In the genomic region with DNA sequence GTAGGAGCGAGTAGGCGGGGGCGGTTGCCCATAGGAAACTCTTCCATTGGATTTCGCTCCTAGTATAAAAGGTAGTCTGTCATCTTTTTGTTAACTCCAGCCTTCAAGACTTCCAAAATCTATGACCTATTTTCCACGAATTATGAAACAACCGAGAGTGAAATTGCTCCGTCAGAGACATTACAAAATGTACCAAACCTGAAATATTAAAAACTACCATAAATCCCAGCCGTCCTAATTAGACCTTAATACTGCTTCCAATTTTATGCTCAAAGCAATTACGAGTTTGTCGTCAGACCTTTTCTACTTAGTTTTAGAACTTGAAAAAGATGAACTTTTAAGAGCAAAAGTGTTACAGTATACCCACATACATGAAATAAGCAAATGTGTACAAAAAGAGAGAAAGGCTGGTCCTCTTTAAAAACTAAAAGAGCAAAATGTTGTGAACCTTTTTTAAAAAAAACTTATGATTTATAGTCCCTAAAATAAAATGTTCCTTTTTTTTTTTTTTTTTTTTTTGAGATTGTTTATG, we compare ENCODE assay signal across 8 mouse cellular contexts. TPM values are rescaled to one million over a fixed set of nuclear protein-coding genes. Genes with fewer than 3 reads are reported as not detected.
A peak's percentile ranks its signal among the peaks of the same experiment; 100 is the strongest.
DNase-seq lines count a peak whose midpoint lies in the region; ATAC-seq and TF ChIP-seq lines count a peak whose summit lies in the region.

No protein-coding gene starts in this region.

- 10% methylated on average over 10 of the region's 10 CpGs for WGBS in lung, embryonic 14.5 days
- 10% methylated on average over 10 of the region's 10 CpGs for WGBS in forebrain, embryonic 14.5 days
- 12% methylated on average over 10 of the region's 10 CpGs for WGBS in limb, embryonic 12.5 days
- WGBS in neural tube, embryonic 15.5 days = 12% methylated on average over 10 of the region's 10 CpGs

- no peaks in the 10 kb centered on the region for H3K27me3 ChIP-seq in lung, embryonic 14.5 days (ENCODE audit: insufficient read depth, low read length)
- no peaks in the 10 kb centered on the region for H3K27me3 ChIP-seq in forebrain, embryonic 14.5 days (replicated peaks; ENCODE audit: control insufficient read depth, insufficient read depth, low read length)
- H3K27me3 ChIP-seq in limb, embryonic 12.5 days = no peaks in the 10 kb centered on the region
- H3K27me3 ChIP-seq in neural tube, embryonic 15.5 days (replicated peaks) = no peaks in the 10 kb centered on the region

- ATAC-seq in lung, embryonic 14.5 days (ENCODE audit: insufficient read depth) = no peak
- no peak for ATAC-seq in forebrain, embryonic 14.5 days
- ATAC-seq in limb, embryonic 12.5 days (ENCODE audit: insufficient number of reproducible peaks, insufficient read depth, low FRiP score, low TSS enrichment, low read depth) = no peak
- no peak for ATAC-seq in neural tube, embryonic 15.5 days (ENCODE audit: low FRiP score)

- peak overlapping the region; percentile 96 for H3K4me3 ChIP-seq in lung, embryonic 14.5 days (ENCODE audit: low read depth, low read length)
- H3K4me3 ChIP-seq in forebrain, embryonic 14.5 days (ENCODE audit: low read depth, low read length) = peak overlapping the region; percentile 96
- H3K4me3 ChIP-seq in limb, embryonic 12.5 days (replicated peaks) = peak overlapping the region; percentile 88
- peak overlapping the region; percentile 69 for H3K4me3 ChIP-seq in neural tube, embryonic 15.5 days (replicated peaks)

- no peaks in the 10 kb centered on the region for H3K9me3 ChIP-seq in lung, embryonic 14.5 days (ENCODE audit: low read depth, low read length)
- no peaks in the 10 kb centered on the region for H3K9me3 ChIP-seq in forebrain, embryonic 14.5 days (replicated peaks; ENCODE audit: control insufficient read depth, low read length)
- H3K9me3 ChIP-seq in limb, embryonic 12.5 days = no peaks in the 10 kb centered on the region
- no peaks in the 10 kb centered on the region for H3K9me3 ChIP-seq in neural tube, embryonic 15.5 days (replicated peaks)

- no peak for TF ChIP-seq CTCF in lung, embryonic 14.5 days (IDR thresholded peaks at IDR 0.05; ENCODE audit: low read depth)

- no peak overlapping the region for H3K27ac ChIP-seq in lung, embryonic 14.5 days (ENCODE audit: low read depth)
- no peak overlapping the region for H3K27ac ChIP-seq in forebrain, embryonic 14.5 days (ENCODE audit: low read depth, low read length)
- H3K27ac ChIP-seq in limb, embryonic 12.5 days = no peak overlapping the region; the same call in 1 of the 2 replicates
- H3K27ac ChIP-seq in neural tube, embryonic 15.5 days (replicated peaks) = no peak overlapping the region

- no peaks in the 10 kb centered on the region for H3K4me1 ChIP-seq in lung, embryonic 14.5 days (ENCODE audit: insufficient read depth)
- peaks cover 13% of the 10 kb centered on the region for H3K4me1 ChIP-seq in forebrain, embryonic 14.5 days (ENCODE audit: control insufficient read depth, insufficient read depth, low read length)
- H3K4me1 ChIP-seq in limb, embryonic 12.5 days (replicated peaks) = peaks cover 17% of the 10 kb centered on the region
- peaks cover 27% of the 10 kb centered on the region for H3K4me1 ChIP-seq in neural tube, embryonic 15.5 days

- DNase-seq in lung, embryonic 14.5 days = no peak
- DNase-seq in lung, postnatal 36 days = no peak
- no peak for DNase-seq in forebrain, embryonic 14.5 days (ENCODE audit: low spot score)
- no peak for DNase-seq in right cerebral cortex, postnatal 10 days (ENCODE audit: low spot score in 2 of 2)
- no peak for DNase-seq in Muller cell, postnatal 12 days (ENCODE audit: inconsistent ontology term)
- no peak for DNase-seq in left cerebral cortex, postnatal 25 days (ENCODE audit: low spot score in 2 of 2)

- peak overlapping the region; percentile 98 for H3K4me2 ChIP-seq in lung, embryonic 14.5 days
- H3K4me2 ChIP-seq in forebrain, embryonic 14.5 days (ENCODE audit: low read length) = peak overlapping the region; percentile 58
- H3K4me2 ChIP-seq in limb, embryonic 12.5 days = peak overlapping the region; percentile 92
- peak overlapping the region; percentile 82 for H3K4me2 ChIP-seq in neural tube, embryonic 15.5 days

- peaks cover 8% of the 10 kb centered on the region for H3K36me3 ChIP-seq in lung, embryonic 14.5 days (ENCODE audit: insufficient read depth)
- H3K36me3 ChIP-seq in forebrain, embryonic 14.5 days (ENCODE audit: control insufficient read depth, insufficient read depth, low read length) = peaks cover 19% of the 10 kb centered on the region
- peaks cover 15% of the 10 kb centered on the region for H3K36me3 ChIP-seq in limb, embryonic 12.5 days
- H3K36me3 ChIP-seq in neural tube, embryonic 15.5 days = peaks cover 15% of the 10 kb centered on the region

- H3K9ac ChIP-seq in lung, embryonic 14.5 days = no peak overlapping the region; the same call in 1 of the 2 replicates
- no peak overlapping the region for H3K9ac ChIP-seq in forebrain, embryonic 14.5 days (ENCODE audit: low read length)
- no peak overlapping the region; the same call in 1 of the 2 replicates for H3K9ac ChIP-seq in limb, embryonic 12.5 days (replicated peaks)
- H3K9ac ChIP-seq in neural tube, embryonic 15.5 days (replicated peaks) = no peak overlapping the region

- intact Hi-C loops in left cerebral cortex, postnatal 25 days (cut with DNase I) = no loop called here

RNA-seq across cellular contexts. Expression of gene Fbxl20, which starts 0.5 kb away (rescaled TPM):
- 9.6 and 17.3 TPM in 2 replicates for polyA plus RNA-seq in lung, embryonic 14.5 days (2014; fragmentation: Nextera tagmentation; extraction: Ambion mirVana)
- 23.0 and 27.4 TPM in 2 replicates for polyA plus RNA-seq in forebrain, embryonic 14.5 days (2014; fragmentation: Nextera tagmentation; extraction: Ambion mirVana)
- 24.3 and 25.9 TPM in 2 replicates for polyA plus RNA-seq in limb, embryonic 12.5 days (2016; fragmentation: Nextera tagmentation; extraction: Ambion mirVana)
- 21.1 and 23.0 TPM in 2 replicates for polyA plus RNA-seq in neural tube, embryonic 15.5 days (2015; fragmentation: Nextera tagmentation; extraction: Ambion mirVana)
- 10 to 100 TPM; 35.5 to 39.4 TPM for total RNA-seq in left cerebral cortex, postnatal 25 days (2021)

RNA-seq across cellular contexts. Expression of gene Med1, which starts 42.4 kb away (rescaled TPM):
- 62.4 and 62.8 TPM in 2 replicates for polyA plus RNA-seq in lung, embryonic 14.5 days (2014; fragmentation: Nextera tagmentation; extraction: Ambion mirVana)
- polyA plus RNA-seq in forebrain, embryonic 14.5 days (2014; fragmentation: Nextera tagmentation; extraction: Ambion mirVana) = 54.5 and 60.6 TPM in 2 replicates
- polyA plus RNA-seq in limb, embryonic 12.5 days (2016; fragmentation: Nextera tagmentation; extraction: Ambion mirVana) = 75.3 and 80.1 TPM in 2 replicates
- 51.3 and 54.1 TPM in 2 replicates for polyA plus RNA-seq in neural tube, embryonic 15.5 days (2015; fragmentation: Nextera tagmentation; extraction: Ambion mirVana)
- total RNA-seq in left cerebral cortex, postnatal 25 days (2021) = 10 to 100 TPM; 49.6 to 49.7 TPM

RNA-seq across cellular contexts. Expression of gene Cdk12, which starts 52.2 kb away (rescaled TPM):
- polyA plus RNA-seq in lung, embryonic 14.5 days (2014; fragmentation: Nextera tagmentation; extraction: Ambion mirVana) = 14.6 and 16.6 TPM in 2 replicates
- polyA plus RNA-seq in forebrain, embryonic 14.5 days (2014; fragmentation: Nextera tagmentation; extraction: Ambion mirVana) = 10.0 and 10.2 TPM in 2 replicates
- polyA plus RNA-seq in limb, embryonic 12.5 days (2016; fragmentation: Nextera tagmentation; extraction: Ambion mirVana) = 15.1 and 17.0 TPM in 2 replicates
- polyA plus RNA-seq in neural tube, embryonic 15.5 days (2015; fragmentation: Nextera tagmentation; extraction: Ambion mirVana) = 7.1 and 7.2 TPM in 2 replicates
- total RNA-seq in left cerebral cortex, postnatal 25 days (2021) = 10 to 100 TPM; 35.2 to 38.8 TPM
